Mouse (Mus musculus) forebrain, embryonic 15.5 days (tissue): ENCODE results near the gene Rps15. TPM values are rescaled to one million over a fixed set of nuclear protein-coding genes. Genes with fewer than 3 reads are reported as not detected.
A peak's percentile ranks its signal among the peaks of the same experiment; 100 is the strongest.
"Not testable (repeated sequence)": the region's sequence is repeated elsewhere in the genome, so short reads cannot be mapped to it uniquely, and the experiment has no call there.

Experiments used
- ATAC-seq: fragments of 200-750 bp; cut with Nextera tagmentation; replicated peaks from 2 replicates; pipeline ENCODE4 v1.8.0; 2017; ENCODE audit warnings: mild to moderate bottlenecking, moderate TSS enrichment, moderate library complexity
- H3K27ac ChIP-seq: fragments of 300-500 bp; sonication (generic); replicated peaks from 2 replicates; pipeline ENCODE4 v1.5.1; 2015; ENCODE audit warnings: mild to moderate bottlenecking, inconsistent platforms
- H3K27me3 ChIP-seq: fragments of 300-500 bp; sonication (generic); 2 replicates; pipeline ENCODE4 v1.6.1; 2015; ENCODE audit warnings: inconsistent platforms
- H3K36me3 ChIP-seq: fragments of 300-500 bp; sonication (generic); 2 replicates; pipeline ENCODE4 v1.6.1; 2015; ENCODE audit warnings: mild to moderate bottlenecking, inconsistent platforms
- H3K4me1 ChIP-seq: fragments of 300-500 bp; sonication (generic); 2 replicates; pipeline ENCODE4 v1.6.1; 2015; ENCODE audit warnings: inconsistent platforms
- H3K4me2 ChIP-seq: fragments of 300-500 bp; sonication (generic); replicated peaks from 2 replicates; pipeline ENCODE4 v1.6.1; 2015; ENCODE audit warnings: mild to moderate bottlenecking, inconsistent platforms
- H3K4me3 ChIP-seq: fragments of 300-500 bp; sonication (generic); 2 replicates; pipeline ENCODE4 v1.5.1; 2015; ENCODE audit warnings: mild to moderate bottlenecking, inconsistent platforms
- H3K9ac ChIP-seq: fragments of 300-500 bp; sonication (generic); replicated peaks from 2 replicates; pipeline ENCODE4 v1.6.1; 2015; ENCODE audit warnings: mild to moderate bottlenecking, inconsistent platforms
- H3K9me3 ChIP-seq: fragments of 300-500 bp; sonication (generic); 2 replicates; pipeline ENCODE4 v1.6.1; 2016; ENCODE audit warnings: inconsistent platforms
- WGBS: fragments of 180-500 bp; shearing (Covaris S2); methylation state at CpG from one replicate; pipeline ENCODE4 v1.1.7; 2015; ENCODE audit warnings: mixed read lengths; 5-methylcytosine and 5-hydroxymethylcytosine counted together
- polyA plus RNA-seq: library from polyadenylated mRNA; unstranded; fragments of >200 nt; fragmentation: Nextera tagmentation; extraction: Ambion mirVana; gene quantifications from 2 replicates; pipeline ENCODE4 v1.2.1, GENCODE M21; 2015

Rps15 gene
- 628 and 651 TPM in 2 replicates for polyA plus RNA-seq

DNA sequence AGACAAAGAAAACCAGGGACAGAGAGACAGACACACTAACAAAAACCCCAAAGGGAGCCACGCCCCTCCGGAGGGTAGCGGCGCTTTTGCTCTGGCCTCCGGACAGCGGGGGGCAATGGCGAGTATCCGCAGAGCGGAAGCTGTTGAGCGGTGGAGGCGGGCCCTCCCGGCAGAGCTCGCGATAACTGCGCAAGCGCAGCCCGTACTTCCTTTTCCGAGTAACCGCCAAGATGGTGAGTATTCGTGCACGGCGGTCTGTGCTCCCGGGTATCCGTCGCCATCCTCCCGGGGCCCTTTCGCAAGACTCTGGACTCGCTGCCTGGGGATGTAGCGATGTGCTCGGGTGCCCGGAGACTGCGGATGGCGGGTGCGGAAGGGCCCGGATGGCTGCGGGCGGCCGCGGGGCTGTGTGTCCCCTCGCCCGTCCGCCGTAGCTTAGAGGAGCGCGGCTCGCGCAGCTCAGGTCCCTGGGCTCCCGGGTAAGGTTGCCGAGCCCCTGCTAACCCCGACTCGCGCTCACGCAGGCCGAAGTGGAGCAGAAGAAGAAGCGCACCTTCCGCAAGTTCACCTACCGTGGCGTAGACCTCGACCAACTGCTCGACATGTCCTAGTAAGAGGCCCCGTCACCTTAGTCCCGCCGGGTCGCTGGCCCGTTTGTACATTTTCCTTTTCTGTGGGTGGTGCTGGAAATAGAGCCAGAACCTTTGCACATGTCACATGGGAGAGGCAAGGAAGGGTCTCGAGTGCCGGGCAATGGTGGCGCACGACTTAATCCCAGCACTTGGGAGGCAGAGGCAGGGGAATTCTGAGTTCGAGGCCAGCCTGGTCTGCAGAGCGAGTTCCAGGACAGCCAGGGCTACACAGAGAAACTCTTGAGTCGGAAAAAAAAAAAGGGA is at the start of gene Rps15:
TSS of gene Rps15 (plus strand) at position 203 of the 896 bp plus-strand sequence.
- Histone ChIP-seq H3K4me1 (peaks cover 51% of the 10 kb centered on the region), H3K9me3 (no peaks in the 10 kb centered on the region), H3K36me3 (peaks cover 32% of the 10 kb centered on the region), H3K27ac (peak within 1 kb of the TSS; percentile 91), H3K27me3 (no peaks in the 10 kb centered on the region), H3K9ac (peak within 1 kb of the TSS; percentile 96), H3K4me3 (peak within 1 kb of the TSS; percentile 69), H3K4me2 (peak within 1 kb of the TSS; percentile 87)
- WGBS: under 1% methylated on average over 72 of the region's 72 CpGs
- peak; percentile 82 for ATAC-seq

DNA sequence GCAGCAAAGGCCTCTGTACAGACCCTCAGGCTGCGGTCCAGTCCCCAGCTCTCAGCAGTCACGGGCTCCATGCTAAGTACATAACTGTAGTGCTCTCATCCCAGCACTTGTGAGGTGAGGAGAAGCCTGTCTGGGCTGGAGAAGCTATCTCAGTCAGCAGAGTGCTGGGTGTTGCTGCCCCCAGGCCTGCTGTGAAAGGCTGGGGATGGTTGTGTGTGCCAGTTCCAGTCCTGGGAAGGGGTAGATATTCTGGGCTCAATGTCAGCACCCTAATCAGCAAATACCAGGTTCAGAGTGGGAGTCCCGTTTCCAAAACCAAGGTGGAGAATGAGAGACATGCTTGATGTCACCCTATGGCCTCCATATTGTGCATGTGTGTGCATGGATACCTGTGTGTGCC is 49.6 kb upstream of the Rps15 start:
- Histone ChIP-seq H3K4me1 (peaks cover 6% of the 10 kb centered on the region), H3K9ac (no peak overlapping the region), H3K4me2 (no peak overlapping the region), H3K27me3 (no peaks in the 10 kb centered on the region), H3K4me3 (no peak overlapping the region), H3K9me3 (no peaks in the 10 kb centered on the region), H3K36me3 (peaks cover 64% of the 10 kb centered on the region), H3K27ac (no peak overlapping the region)
- no peak for ATAC-seq
- 89% methylated on average over 3 of the region's 3 CpGs for WGBS

DNA sequence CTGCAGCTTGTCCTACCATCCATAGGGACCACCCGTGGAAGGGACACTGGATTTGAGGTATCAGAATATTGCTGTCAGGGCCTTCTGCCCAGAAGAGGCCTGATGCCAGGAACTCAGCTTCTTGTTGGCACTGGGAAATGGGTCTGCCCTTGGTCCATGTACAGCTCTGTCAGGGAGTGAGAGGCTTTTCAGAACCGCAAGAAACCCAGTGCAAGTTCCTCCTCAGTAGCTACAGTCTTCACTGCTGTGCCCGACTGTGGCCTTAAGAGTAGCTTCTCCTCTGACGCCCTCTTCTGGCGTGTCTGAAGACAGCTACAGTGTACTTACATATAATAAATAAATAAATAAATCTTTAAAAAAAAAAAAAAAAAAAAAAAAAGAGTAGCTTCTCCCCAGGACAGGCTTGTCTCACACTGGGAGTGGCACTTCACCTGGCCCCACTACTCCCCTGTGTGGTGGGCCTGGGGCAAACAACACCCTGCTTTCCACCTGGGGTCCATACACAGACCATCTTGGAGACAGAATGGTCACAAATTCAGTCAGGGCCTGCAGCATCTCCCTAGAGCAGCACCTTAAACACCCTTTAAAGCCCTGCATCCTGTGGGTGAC is 47.4 kb upstream of the Rps15 start:
- no peak for ATAC-seq
- Histone ChIP-seq H3K9ac (peak overlapping the region; percentile 40; the same call in 1 of the 2 replicates), H3K4me3 (no peak overlapping the region), H3K4me1 (peaks cover 14% of the 10 kb centered on the region), H3K9me3 (no peaks in the 10 kb centered on the region), H3K4me2 (no peak overlapping the region), H3K27ac (peak overlapping the region; percentile 52; the same call in 1 of the 2 replicates), H3K27me3 (no peaks in the 10 kb centered on the region), H3K36me3 (peaks cover 44% of the 10 kb centered on the region)
- 36% methylated on average over 5 of the region's 5 CpGs for WGBS

DNA sequence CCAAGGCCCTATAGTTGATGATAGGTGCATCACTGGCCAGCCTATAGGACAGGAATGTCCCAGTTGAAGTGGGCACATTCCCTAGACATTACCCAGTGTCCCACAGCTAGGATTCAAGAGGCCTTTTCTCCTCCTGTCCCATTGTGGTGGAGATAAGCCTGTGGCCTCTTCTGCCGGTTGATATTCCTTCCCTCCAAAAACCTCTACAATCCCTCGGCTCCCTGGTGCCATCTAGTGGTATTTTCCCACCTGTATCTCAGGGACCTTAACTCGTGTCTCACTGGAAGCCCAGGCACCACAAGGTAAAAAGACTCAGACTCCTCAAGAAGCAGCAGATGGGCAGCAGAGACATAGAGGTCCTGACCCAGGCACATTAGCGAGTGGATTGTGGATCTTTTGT is 46.7 kb upstream of the Rps15 start:
- no peak for ATAC-seq
- no peak overlapping the region for H3K4me2 ChIP-seq
- H3K27ac ChIP-seq: peak overlapping the region; percentile 52; the same call in 1 of the 2 replicates
- H3K4me3 ChIP-seq: no peak overlapping the region
- H3K27me3 ChIP-seq: no peaks in the 10 kb centered on the region
- no peaks in the 10 kb centered on the region for H3K9me3 ChIP-seq
- H3K4me1 ChIP-seq: peaks cover 21% of the 10 kb centered on the region
- peak overlapping the region; percentile 40; the same call in 1 of the 2 replicates for H3K9ac ChIP-seq
- 3% methylated on average over 4 of the region's 4 CpGs for WGBS
- peaks cover 36% of the 10 kb centered on the region for H3K36me3 ChIP-seq

DNA sequence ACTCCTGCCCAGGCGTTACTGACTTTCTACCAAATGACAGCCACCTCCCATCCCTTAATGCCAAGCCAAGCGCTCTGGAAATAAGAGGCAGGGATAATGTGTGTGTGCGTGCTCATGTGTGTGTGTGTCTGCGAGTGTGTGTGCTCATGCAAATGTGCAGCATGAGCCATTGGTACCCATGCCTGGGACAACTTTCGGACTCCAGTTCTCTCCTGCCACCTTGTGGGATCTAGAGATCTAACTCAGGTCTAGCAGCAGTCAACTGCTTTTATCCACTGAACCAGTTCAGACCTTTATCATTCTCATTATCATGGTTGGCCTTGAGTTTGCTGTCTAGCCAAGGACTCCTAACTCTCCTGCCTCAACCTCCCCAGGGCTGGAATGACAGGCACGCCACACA is 44.4 kb upstream of the Rps15 start:
- 45% methylated on average over 6 of the region's 6 CpGs for WGBS
- no peak overlapping the region for H3K4me3 ChIP-seq
- no peaks in the 10 kb centered on the region for H3K9me3 ChIP-seq
- H3K9ac ChIP-seq: no peak overlapping the region
- H3K27ac ChIP-seq: no peak overlapping the region; the same call in 1 of the 2 replicates
- no peaks in the 10 kb centered on the region for H3K27me3 ChIP-seq
- H3K4me1 ChIP-seq: peaks cover 27% of the 10 kb centered on the region
- H3K4me2 ChIP-seq: no peak overlapping the region
- peaks cover 14% of the 10 kb centered on the region for H3K36me3 ChIP-seq
- ATAC-seq: no peak

DNA sequence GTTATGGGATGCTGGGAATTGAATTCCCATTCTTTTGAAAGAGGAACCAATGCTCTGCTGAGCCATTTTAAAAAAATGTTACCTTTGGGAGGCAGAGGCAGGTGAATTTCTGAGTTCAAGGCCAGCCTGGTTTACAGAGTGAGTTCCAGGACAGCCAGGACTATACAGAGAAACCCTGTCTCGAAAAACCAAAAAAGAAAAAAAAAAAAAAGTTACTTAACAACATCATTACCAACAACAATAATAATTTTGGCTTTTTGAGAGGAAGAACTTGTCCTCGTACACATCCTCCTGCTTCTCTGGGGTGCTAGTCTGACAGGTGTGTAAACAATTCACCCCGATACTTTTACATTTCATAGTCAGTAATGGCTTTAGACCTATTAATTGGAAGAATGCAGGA is 43.8 kb upstream of the Rps15 start:
- H3K9ac ChIP-seq, H3K9me3 ChIP-seq, ATAC-seq, H3K27me3 ChIP-seq, H3K27ac ChIP-seq, H3K36me3 ChIP-seq: not testable (repeated sequence)
- peak overlapping the region; percentile 69 for H3K4me2 ChIP-seq
- peak overlapping the region; percentile 71 for H3K4me3 ChIP-seq
- H3K4me1 ChIP-seq: peaks cover 27% of the 10 kb centered on the region
- 40% methylated on average over 3 of the region's 3 CpGs for WGBS

DNA sequence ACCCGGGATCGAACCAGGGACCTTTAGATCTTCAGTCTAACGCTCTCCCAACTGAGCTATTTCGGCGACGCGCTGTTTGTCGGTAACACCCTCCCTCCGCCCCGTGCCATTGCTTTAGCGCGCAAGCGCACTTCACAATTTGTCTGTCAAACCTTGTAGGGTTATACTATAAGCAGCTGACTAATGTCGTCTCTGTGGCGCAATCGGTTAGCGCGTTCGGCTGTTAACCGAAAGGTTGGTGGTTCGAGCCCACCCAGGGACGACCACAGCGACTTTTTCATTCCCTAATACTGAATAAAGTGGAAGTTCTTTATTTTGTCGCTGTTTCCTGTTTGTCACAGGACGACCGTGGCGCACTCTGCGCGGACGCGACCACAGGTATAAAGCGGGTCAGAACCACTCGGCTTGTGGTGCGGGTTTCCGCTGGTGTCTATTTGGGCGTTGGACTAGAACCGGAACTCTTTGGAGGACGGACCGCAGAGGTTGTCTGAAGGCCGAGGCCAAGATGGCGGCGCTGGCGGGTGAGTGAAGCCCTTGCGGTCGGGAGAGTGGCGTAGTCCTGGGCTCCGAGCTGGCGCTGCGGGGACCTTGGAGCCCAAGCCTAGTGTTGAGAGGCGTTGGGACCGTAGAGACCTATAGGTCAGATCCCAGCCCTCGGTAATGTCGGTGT is 43.1 kb upstream of the Rps15 start, which contains the start of gene Ndufs7:
TSS of gene Ndufs7 (plus strand) at position 151 of the 670 bp plus-strand sequence.
- Histone ChIP-seq H3K27me3 (no peaks in the 10 kb centered on the region), H3K4me2 (peak within 1 kb of the TSS; percentile 69), H3K9me3 (no peaks in the 10 kb centered on the region), H3K4me3 (peak within 1 kb of the TSS; percentile 71), H3K4me1 (peaks cover 27% of the 10 kb centered on the region), H3K9ac (peak within 1 kb of the TSS; percentile 73), H3K27ac (peak within 1 kb of the TSS; percentile 92), H3K36me3 (peaks cover 8% of the 10 kb centered on the region)
- under 1% methylated on average over 53 of the region's 53 CpGs for WGBS
- peak; percentile 89 for ATAC-seq

DNA sequence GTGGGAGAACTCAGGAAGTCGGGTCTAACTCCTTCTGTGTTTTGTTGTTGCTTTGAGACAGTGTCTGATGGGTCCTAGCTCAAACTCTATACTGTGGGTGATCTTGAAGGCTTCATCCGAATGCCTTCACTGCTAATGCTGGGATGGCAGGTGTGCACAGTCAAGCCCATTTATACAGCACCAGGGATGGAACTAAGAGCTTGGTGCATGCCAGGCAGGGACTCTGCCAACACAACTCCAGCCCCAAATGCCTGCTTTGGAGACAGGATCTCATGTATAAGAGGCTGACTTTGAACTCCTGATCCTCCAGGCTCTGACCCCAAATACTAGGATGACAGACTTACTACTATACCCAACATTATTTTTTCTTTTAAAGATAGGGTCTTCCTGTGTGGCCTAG is 42.2 kb upstream of the Rps15 start:
- H3K27me3 ChIP-seq: no peaks in the 10 kb centered on the region
- H3K9me3 ChIP-seq: no peaks in the 10 kb centered on the region
- H3K4me2 ChIP-seq: peak overlapping the region; percentile 69
- peaks cover 15% of the 10 kb centered on the region for H3K36me3 ChIP-seq
- peak overlapping the region; percentile 92 for H3K27ac ChIP-seq
- peak overlapping the region; percentile 71 for H3K4me3 ChIP-seq
- H3K9ac ChIP-seq: peak overlapping the region; percentile 73
- no peak for ATAC-seq
- peaks cover 27% of the 10 kb centered on the region for H3K4me1 ChIP-seq
- 49% methylated on average over 2 of the region's 2 CpGs for WGBS

DNA sequence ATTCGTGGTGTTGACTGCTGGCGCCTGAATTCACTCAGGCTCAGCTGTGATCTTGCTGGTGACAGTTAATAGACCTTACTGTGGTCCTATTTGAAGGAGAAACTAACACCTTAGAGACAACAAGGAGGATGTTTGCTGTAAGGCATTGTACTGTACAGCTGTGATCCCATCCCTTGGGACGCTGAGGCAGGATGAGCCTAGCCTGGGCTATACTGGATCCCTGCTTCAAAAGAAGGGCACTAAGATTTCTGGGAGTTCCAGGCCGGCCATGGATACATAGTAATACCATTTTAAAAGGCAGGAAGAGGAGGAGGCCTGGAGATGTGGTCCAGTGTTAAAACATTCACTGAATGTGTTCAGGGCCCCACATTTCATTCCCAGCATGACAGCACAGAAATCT is 41.7 kb upstream of the Rps15 start:
- 0 out of 2 replicates have a peak overlapping the region, but pooled peaks have one; percentile 69 for H3K4me2 ChIP-seq
- WGBS: 88% methylated on average over 4 of the region's 4 CpGs
- peak overlapping the region; percentile 71 for H3K4me3 ChIP-seq
- H3K9me3 ChIP-seq: no peaks in the 10 kb centered on the region
- no peak for ATAC-seq
- H3K36me3 ChIP-seq: peaks cover 20% of the 10 kb centered on the region
- H3K9ac ChIP-seq: no peak overlapping the region
- H3K4me1 ChIP-seq: peaks cover 21% of the 10 kb centered on the region
- no peak overlapping the region for H3K27ac ChIP-seq
- no peaks in the 10 kb centered on the region for H3K27me3 ChIP-seq

DNA sequence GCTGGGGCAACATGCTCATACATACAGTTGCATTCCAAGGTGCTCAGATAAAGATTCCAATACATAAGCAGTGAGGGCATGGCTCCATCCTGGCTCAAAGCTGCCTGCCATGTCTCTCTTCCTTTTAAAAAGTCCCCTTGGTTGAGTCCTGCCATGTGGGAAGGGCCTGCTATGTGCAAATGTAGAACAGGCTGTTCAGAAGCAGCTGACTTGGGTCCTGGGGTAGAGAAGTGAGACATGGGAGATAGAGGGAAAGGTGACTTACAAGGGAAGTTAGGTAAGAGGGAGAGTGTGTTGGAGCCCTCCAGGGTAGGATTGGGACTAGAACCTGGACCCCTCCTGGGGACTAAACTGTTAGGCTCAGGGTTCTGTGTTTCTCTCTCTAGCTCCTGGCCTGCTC is 40.2 kb upstream of the Rps15 start:
- no peak overlapping the region for H3K9ac ChIP-seq
- H3K9me3 ChIP-seq: no peaks in the 10 kb centered on the region
- H3K4me3 ChIP-seq: no peak overlapping the region
- no peak for ATAC-seq
- no peaks in the 10 kb centered on the region for H3K27me3 ChIP-seq
- H3K36me3 ChIP-seq: peaks cover 33% of the 10 kb centered on the region
- peaks cover 21% of the 10 kb centered on the region for H3K4me1 ChIP-seq
- H3K27ac ChIP-seq: no peak overlapping the region
- H3K4me2 ChIP-seq: no peak overlapping the region

DNA sequence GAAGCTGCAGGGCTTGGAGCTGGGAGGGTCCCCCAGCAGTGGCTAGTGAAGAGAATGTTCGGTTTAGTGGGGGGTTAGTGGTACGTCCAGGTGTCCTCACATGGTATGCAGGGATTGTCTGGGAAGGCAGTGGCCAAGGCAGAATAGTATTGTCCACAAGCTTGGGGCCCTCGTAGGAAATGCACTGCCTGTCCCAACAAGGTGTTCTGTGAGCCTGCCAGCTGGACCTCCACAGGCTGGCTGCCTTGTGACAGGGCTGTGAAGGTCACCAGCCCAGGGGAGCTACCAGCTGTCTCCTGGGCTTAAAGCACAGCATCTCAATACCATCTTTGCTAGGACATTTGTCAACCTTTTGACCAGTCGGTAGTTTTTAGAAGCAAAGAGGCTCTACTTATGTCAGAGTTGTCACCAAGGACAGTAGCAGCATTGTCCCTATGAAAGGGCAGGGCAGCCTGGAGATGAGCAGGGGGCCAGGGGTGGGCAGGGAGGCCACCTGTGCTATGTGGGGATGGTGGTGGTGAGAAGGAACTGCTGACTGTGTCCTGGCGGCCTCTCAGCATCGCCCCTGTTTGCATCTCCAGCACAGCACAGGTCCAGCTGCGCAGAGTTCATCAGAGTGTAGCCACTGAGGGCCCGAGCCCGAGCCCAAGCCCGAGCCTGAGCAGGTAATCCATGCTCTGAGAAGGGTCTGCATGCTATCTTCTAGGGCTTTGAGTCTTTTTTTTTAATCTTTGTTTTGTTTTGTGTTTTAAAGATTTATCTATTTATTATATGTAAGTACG is 39.6 kb upstream of the Rps15 start:
- Histone ChIP-seq H3K4me1 (peaks cover 21% of the 10 kb centered on the region), H3K4me2 (no peak overlapping the region), H3K4me3 (no peak overlapping the region), H3K36me3 (peaks cover 34% of the 10 kb centered on the region), H3K9me3 (no peaks in the 10 kb centered on the region), H3K27me3 (no peaks in the 10 kb centered on the region), H3K27ac (no peak overlapping the region), H3K9ac (no peak overlapping the region)
- WGBS: 92% methylated on average over 11 of the region's 11 CpGs
- no peak for ATAC-seq
